Mouse (Mus musculus): ENCODE data around the gene Tesc. TPM values are rescaled to one million over a fixed set of nuclear protein-coding genes. Genes with fewer than 3 reads are reported as not detected.
A peak's percentile ranks its signal among the peaks of the same experiment; 100 is the strongest.

The Tesc gene
- polyA plus RNA-seq (2011; ENCODE audit: insufficient read depth, insufficient read length, low replicate concordance, missing spikeins), result 18.3 and 21.8 TPM in 2 replicates

- TF ChIP-seq POLR2A (IDR thresholded peaks at IDR 0.05; ENCODE audit: borderline replicate concordance, control insufficient read depth, low read depth, low read length), result no peak
- TF ChIP-seq CTCF (IDR thresholded peaks at IDR 0.05; ENCODE audit: control insufficient read depth, insufficient read depth, low read length), result no peak
- 2% methylated on average over 63 of the region's 63 CpGs for WGBS
- peak within 1 kb of the TSS; percentile 59 for H3K4me3 ChIP-seq (replicated peaks; ENCODE audit: control insufficient read depth, low read depth, low read length)
- peaks cover 3% of the 10 kb centered on the region for H3K4me1 ChIP-seq (ENCODE audit: control insufficient read depth, insufficient read depth, low read length)
- H3K27ac ChIP-seq (ENCODE audit: control insufficient read depth, insufficient read depth, low read depth, low read length, poor library complexity), result no peak within 1 kb of the TSS
Measured at GRCm38 (mm10) chr5:118027698-118028190, at the start of gene Tesc. TSS of gene Tesc (plus strand) at chr5:118027743.

DNA sequence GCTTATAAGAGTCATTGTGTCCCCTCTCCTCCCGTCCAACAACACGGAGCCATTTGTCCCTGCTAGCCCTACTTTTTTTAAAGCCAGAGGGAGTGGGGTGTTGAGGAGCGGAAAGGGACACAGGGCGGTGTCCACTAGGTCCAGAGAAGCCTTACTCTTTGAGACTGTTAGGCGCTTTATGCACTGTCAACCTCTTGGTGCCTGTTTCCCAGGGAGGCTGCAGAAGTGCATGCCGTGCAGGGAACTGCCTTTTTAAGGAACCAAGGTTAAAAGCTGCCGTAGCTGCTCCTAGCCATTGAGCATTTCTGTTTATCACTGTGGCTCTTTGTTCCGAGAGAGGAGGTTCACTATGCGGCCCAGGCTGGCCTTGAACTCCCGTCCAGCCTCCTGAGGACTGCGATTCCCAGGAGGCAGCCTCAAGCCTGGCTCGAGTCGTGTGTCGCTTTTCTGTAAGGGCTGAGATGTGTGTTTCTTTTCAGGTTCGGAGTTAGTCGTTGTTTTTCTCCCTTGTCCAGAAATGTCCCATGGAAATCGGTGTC, 49.3 kb upstream of the Tesc start:
- Histone ChIP-seq H3K27ac (ENCODE audit: control insufficient read depth, insufficient read depth, low read depth, low read length, poor library complexity) (no peak overlapping the region), H3K4me1 (ENCODE audit: control insufficient read depth, insufficient read depth, low read length) (peaks cover 2% of the 10 kb centered on the region; the same call in 1 of the 2 replicates), H3K4me3 (replicated peaks; ENCODE audit: control insufficient read depth, low read depth, low read length) (no peak overlapping the region)
- TF ChIP-seq CTCF (IDR thresholded peaks at IDR 0.05; ENCODE audit: control insufficient read depth, insufficient read depth, low read length) (no peak), POLR2A (IDR thresholded peaks at IDR 0.05; ENCODE audit: borderline replicate concordance, control insufficient read depth, low read depth, low read length) (no peak)
- WGBS, result 71% methylated on average over 17 of the region's 17 CpGs

- WGBS, result 87% methylated on average over 5 of the region's 5 CpGs
- H3K27ac ChIP-seq (ENCODE audit: control insufficient read depth, insufficient read depth, low read depth, low read length, poor library complexity), result no peak overlapping the region
- no peak for TF ChIP-seq CTCF (IDR thresholded peaks at IDR 0.05; ENCODE audit: control insufficient read depth, insufficient read depth, low read length)
- TF ChIP-seq POLR2A (IDR thresholded peaks at IDR 0.05; ENCODE audit: borderline replicate concordance, control insufficient read depth, low read depth, low read length), result no peak
- peaks cover 2% of the 10 kb centered on the region; the same call in 1 of the 2 replicates for H3K4me1 ChIP-seq (ENCODE audit: control insufficient read depth, insufficient read depth, low read length)
- H3K4me3 ChIP-seq (replicated peaks; ENCODE audit: control insufficient read depth, low read depth, low read length), result no peak overlapping the region
Measured at GRCm38 (mm10) chr5:117979082-117979481, 48.5 kb upstream of the Tesc start.

DNA sequence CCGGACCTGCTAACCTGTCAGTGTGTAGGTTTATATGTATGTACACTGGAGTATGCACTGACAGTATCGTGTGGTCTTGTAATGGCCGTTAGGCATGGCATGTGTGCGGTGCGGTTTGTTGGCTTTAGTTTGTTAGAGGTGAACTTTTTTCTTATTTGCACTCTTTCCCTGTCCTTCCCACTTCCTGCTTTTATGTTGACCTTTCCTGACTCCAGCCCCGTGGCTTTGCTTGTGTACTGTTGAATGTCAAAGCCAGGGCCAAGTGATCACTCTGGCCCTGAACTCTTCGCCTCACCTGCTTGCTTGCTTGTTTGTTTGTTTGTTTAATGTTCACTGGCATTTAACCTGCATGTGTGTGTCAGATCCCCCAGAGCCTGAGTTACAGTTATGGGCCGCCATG, 46.6 kb upstream of the Tesc start:
- 84% methylated on average over 8 of the region's 8 CpGs for WGBS
- no peak overlapping the region for H3K4me3 ChIP-seq (replicated peaks; ENCODE audit: control insufficient read depth, low read depth, low read length)
- TF ChIP-seq POLR2A (IDR thresholded peaks at IDR 0.05; ENCODE audit: borderline replicate concordance, control insufficient read depth, low read depth, low read length) (no peak), CTCF (IDR thresholded peaks at IDR 0.05; ENCODE audit: control insufficient read depth, insufficient read depth, low read length) (no peak)
- no peak overlapping the region for H3K27ac ChIP-seq (ENCODE audit: control insufficient read depth, insufficient read depth, low read depth, low read length, poor library complexity)
- peaks cover 2% of the 10 kb centered on the region; the same call in 1 of the 2 replicates for H3K4me1 ChIP-seq (ENCODE audit: control insufficient read depth, insufficient read depth, low read length)

GRCm38 (mm10) chr5:117981943-117982342, 45.6 kb upstream of the Tesc start:
- H3K27ac ChIP-seq (ENCODE audit: control insufficient read depth, insufficient read depth, low read depth, low read length, poor library complexity), result no peak overlapping the region
- TF ChIP-seq CTCF (IDR thresholded peaks at IDR 0.05; ENCODE audit: control insufficient read depth, insufficient read depth, low read length) (no peak), POLR2A (IDR thresholded peaks at IDR 0.05; ENCODE audit: borderline replicate concordance, control insufficient read depth, low read depth, low read length) (no peak)
- WGBS, result 82% methylated on average over 5 of the region's 5 CpGs
- peaks cover 2% of the 10 kb centered on the region; the same call in 1 of the 2 replicates for H3K4me1 ChIP-seq (ENCODE audit: control insufficient read depth, insufficient read depth, low read length)
- H3K4me3 ChIP-seq (replicated peaks; ENCODE audit: control insufficient read depth, low read depth, low read length), result no peak overlapping the region

- Histone ChIP-seq H3K27ac (ENCODE audit: control insufficient read depth, insufficient read depth, low read depth, low read length, poor library complexity) (no peak overlapping the region), H3K4me3 (replicated peaks; ENCODE audit: control insufficient read depth, low read depth, low read length) (no peak overlapping the region), H3K4me1 (ENCODE audit: control insufficient read depth, insufficient read depth, low read length) (no peaks in the 10 kb centered on the region)
- WGBS, result 81% methylated on average over 4 of the region's 4 CpGs
- TF ChIP-seq POLR2A (IDR thresholded peaks at IDR 0.05; ENCODE audit: borderline replicate concordance, control insufficient read depth, low read depth, low read length) (no peak), CTCF (IDR thresholded peaks at IDR 0.05; ENCODE audit: control insufficient read depth, insufficient read depth, low read length) (no peak)
Measured at GRCm38 (mm10) chr5:117986327-117986726, 41.2 kb upstream of the Tesc start.

GRCm38 (mm10) chr5:117987891-117988290, 39.7 kb upstream of the Tesc start:
- Histone ChIP-seq H3K4me1 (ENCODE audit: control insufficient read depth, insufficient read depth, low read length) (no peaks in the 10 kb centered on the region), H3K27ac (ENCODE audit: control insufficient read depth, insufficient read depth, low read depth, low read length, poor library complexity) (no peak overlapping the region), H3K4me3 (replicated peaks; ENCODE audit: control insufficient read depth, low read depth, low read length) (no peak overlapping the region)
- TF ChIP-seq POLR2A (IDR thresholded peaks at IDR 0.05; ENCODE audit: borderline replicate concordance, control insufficient read depth, low read depth, low read length) (no peak), CTCF (IDR thresholded peaks at IDR 0.05; ENCODE audit: control insufficient read depth, insufficient read depth, low read length) (no peak)
- 94% methylated on average over 3 of the region's 3 CpGs for WGBS

GRCm38 (mm10) chr5:117988367-117988766, 39.2 kb upstream of the Tesc start:
- Histone ChIP-seq H3K4me3 (replicated peaks; ENCODE audit: control insufficient read depth, low read depth, low read length) (no peak overlapping the region), H3K4me1 (ENCODE audit: control insufficient read depth, insufficient read depth, low read length) (no peaks in the 10 kb centered on the region), H3K27ac (ENCODE audit: control insufficient read depth, insufficient read depth, low read depth, low read length, poor library complexity) (no peak overlapping the region)
- WGBS, result 81% methylated on average over 9 of the region's 9 CpGs
- TF ChIP-seq POLR2A (IDR thresholded peaks at IDR 0.05; ENCODE audit: borderline replicate concordance, control insufficient read depth, low read depth, low read length) (no peak), CTCF (IDR thresholded peaks at IDR 0.05; ENCODE audit: control insufficient read depth, insufficient read depth, low read length) (no peak)

Data from bone marrow, adult 2 months (tissue).